Mouse (Mus musculus) urinary bladder, postnatal 10 days (tissue): ENCODE measurements around the gene Cfap161.

Experiments
- DNase-seq: peaks from one replicate; pipeline ENCODE4 v3.0.0; 2022; ENCODE audit warnings: low spot score

Cfap161 gene

DNA sequence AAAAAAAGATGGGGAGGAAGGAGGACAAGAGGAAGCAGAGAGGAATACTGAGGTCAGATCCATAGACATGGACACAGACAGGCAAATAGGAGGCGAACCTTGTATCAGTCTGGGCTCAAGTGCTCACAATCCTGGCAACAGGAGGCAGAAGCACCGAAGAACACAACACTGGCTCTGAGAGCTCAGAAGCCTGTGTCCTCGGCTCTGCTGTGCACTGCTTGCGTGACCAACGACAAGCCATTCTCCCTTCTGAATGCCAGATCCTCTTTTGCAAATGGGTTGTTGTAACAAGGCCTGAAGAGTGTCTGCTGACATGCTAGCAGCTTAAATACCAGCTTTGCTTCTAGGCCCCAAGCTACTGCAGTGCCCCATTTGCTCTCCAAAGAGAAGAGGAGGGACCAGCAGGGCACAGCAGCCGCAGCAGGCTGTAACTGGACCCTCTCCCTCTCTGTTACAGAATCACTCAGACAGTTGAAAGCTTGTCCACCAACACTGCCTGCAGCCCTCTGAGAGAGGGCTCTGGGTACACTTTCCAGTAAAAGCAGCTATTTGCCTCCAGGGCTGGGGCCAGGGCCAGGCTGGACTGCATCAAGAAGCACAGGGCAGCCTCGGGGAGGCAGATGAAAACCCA lies 54.9 kb downstream of the Cfap161 start:
- no peak for DNase-seq

DNA sequence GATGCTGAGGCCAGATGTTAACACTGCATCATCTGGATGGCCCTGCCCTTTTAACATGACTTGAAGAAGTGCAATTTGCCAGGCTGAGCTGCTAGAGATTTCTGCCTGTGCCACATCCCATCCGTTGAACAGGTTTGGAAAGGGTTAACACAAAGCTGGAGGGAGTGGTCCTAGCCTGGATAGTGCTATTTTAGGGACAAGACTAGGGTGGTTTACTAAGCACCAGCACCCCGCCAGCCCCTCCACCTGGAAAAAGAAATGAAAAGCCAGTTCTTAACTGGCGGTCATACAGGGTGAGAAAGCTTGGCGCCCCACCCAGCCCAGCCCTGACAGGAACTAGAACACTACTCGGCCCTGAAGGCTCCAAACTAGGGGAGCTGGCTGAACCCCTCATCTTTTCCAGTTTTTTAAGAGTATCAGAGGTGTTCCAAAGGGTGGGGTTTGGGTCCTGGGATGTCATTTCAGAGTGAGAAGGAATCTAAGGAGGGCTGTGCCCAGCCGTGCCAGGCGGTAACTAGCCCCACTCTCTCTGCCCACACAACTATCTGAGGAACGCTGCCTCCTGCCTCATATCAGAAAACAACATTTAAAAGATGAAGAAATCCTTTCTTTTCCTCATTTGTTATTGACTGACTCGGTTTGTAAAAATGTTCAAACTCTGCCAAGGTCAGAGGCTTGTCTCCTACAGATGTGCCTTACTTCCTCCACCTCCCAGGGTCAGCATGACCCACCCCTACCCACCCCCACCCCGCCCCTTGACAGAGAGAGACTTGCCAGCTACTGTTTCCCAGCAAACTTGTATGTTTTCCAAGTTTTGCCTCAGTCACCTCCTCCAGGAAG lies 55.8 kb downstream of the Cfap161 start:
- DNase-seq: no peak

DNA sequence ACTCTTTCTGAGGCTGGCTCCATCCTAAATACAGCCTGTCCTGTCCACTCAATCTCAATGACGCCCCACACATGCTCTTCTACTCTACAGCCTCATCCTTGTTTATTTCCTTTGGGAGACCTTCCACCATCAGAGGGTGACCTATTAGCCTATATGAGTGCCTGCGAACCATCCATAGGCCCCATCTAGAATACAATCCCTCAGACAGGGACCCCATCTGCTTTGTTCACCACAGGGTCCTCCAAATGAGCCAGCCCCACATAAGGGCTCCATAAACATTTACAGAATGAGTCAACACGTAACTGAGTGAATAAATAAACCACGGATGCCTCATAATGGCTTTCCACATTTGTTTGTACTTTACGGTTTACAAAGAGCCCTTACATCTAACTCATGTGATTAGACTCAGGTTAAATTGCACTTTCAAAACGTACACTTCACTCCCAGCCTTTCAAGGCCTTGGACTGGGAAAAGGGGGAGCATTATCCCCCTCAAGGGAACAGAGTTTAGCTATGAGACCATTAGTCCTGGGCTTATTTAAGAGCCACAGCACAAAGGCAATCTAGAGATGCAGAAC lies 56.7 kb downstream of the Cfap161 start:
- DNase-seq: no peak

DNA sequence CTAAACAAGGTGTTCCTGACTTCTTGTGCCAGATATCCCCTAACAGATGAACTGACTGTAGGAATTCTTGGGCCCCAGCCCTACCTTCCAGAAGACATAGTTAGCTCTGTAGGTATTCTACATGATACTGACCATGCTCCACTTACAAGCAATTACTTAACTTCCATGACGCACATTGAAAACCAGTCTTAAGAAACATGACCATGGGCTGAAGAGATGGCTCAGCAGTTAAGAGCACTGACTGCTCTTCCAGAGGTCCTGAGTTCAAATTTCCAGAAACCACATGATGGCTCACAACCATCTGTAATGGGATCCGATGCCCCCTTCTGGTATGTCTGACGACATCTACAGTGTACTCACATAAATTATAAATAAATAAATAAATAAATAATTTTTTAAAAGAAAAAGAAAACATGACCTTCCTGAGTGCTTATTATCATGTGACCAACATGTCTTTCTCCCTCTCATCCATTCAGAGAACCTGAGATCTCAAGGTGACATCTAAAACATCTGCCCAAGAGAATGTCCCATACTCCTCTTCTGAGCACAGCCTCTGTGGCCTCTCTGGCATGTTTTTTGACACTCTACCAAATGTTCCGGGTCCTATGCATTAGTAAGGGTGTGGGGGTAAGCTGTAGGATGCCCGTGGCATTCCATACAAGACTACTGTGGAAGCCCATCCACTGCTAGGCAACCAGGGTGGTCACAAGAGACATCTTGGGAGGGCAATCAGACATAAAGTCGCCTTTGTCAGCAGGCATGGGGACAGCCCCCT lies 58.2 kb downstream of the Cfap161 start:
- DNase-seq: no peak

DNA sequence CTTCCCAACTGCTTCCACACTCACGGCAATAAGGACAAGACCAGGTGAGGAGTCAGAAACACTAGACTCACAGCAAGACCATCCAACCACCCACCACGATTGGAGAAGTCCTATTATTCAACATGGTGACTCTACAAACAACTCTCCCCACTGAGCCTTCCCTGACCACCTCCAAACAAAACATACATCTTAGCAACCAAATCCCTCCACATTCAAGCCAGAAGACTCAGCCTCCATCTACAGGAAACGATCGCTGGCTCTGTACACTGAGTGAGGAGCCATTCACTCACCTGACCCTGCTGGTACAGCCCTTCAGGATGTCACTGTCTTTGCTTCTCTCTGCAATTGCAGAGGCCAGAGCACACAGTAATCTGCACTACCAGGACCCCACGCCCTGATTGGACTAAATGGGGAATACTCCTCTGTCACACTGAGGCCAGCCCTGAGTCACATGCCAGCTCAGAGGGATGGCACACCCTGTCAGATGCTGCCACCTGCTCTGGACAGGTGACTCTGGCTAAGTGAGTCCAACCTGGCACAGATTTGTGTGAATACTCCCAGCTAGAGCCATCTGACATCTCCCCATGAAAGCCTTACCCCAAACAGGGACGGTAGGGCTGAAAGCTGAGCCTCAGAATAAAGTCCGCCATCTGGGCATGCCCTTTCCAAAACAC lies 59.4 kb downstream of the Cfap161 start:
- DNase-seq: no peak

DNA sequence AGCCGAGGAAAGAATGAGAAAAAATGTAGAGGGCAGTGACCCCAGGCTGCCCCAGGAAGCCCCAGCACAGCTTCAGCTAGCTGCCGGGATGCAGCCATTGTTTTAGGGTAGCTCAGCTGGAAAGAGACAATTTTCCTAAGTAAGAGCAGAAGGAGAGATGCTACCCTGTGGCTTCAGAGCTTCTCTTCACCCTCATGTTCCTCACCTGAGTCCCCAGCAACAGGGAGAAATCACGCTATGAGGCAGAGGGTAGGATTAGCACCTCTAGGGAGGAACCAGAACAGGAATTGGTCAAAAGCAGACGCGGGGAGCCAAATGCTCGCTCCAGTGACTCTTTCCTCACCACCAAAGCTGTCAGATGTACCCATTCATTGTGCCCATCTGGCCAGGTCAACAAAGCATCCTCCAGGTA lies 60.0 kb downstream of the Cfap161 start:
- no peak for DNase-seq

DNA sequence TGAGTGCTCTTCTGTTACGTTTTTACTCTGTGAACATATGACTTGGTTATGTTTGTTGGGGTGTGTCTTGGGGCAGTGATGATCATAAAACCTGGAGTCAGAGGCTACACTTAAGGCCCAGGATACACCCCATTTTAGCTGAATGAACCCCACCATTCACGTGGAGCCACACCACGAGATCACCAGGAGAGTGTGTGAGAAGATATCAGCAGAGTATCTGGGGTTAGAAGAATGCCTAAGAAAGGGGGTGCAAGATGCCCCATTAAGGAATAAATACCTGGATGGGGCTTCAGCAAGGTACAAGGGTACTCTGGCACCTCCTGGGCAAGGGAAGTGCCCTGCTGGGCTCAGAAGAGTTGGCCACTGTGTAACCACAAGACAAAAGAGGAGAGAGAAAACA lies 60.4 kb downstream of the Cfap161 start:
- DNase-seq: no peak

DNA sequence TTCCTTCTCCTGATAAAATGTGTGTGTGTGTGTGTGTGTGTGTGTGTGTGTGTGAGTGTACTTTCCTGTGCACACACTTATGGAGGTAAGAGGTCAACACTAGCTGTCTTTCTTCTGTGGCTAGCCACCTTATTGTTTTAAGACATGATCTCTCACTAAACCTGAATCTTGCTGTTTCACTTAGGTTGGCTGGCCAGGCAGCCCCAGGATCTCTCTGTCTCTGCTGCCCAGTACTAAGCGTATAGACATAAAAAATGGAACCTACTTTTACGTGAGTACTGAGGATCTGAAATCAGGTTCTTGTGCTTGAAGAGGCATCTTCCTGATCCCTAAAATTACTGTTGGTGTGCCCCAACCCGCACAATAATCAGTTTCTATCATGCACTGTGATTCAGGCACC lies 61.9 kb downstream of the Cfap161 start:
- no peak for DNase-seq

DNA sequence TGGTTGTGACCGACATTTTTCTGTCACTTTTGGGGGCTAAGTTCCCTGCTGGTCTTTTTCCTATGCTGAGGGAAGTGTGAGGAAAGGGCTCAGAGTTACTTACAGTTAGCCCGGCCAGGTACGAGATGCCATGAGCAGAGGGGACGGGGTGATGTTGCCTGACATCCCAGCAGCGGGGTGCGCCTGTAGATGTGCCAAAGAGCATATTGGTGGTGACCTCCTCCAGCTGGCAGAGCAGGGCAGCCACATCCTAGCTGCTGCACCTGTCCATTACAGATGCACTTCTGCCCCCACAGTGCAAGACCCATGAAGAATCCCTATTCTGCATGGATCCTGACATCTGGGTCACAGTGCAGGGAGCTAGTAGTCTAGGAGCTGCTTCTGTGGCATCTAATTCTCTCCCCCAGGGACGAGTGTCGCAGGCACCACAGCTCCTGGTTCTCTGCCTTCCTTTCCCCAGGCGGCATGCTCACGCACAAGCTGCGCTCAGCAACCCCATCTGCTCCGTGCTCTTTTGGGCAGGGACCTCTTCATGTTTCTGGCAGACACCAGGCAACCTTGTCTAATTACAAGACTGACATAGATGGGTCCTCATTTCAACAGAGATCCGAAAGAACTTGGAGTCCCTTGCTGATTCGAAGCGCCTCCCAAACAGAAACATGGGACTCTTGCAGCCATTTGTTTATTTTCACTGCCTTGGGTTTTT lies 62.6 kb downstream of the Cfap161 start:
- DNase-seq: no peak

DNA sequence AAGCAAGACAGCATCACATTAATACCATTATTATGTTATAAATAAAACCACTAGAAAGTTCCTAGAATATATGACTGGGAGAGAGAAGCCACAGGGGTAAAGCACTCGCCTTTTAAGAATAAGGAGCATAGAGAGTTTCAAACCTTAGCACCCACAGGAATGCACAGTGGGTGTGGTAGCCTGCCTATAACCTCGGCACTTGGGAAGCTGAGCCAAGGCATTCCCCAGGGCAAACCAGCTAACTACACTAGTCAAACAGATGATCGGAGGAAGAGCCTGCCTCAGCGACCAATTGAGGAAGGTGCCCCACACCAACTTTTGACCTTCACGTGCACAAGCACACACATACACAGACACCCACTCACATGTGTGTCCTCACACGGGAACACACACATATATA lies 63.4 kb downstream of the Cfap161 start:
- no peak for DNase-seq

DNA sequence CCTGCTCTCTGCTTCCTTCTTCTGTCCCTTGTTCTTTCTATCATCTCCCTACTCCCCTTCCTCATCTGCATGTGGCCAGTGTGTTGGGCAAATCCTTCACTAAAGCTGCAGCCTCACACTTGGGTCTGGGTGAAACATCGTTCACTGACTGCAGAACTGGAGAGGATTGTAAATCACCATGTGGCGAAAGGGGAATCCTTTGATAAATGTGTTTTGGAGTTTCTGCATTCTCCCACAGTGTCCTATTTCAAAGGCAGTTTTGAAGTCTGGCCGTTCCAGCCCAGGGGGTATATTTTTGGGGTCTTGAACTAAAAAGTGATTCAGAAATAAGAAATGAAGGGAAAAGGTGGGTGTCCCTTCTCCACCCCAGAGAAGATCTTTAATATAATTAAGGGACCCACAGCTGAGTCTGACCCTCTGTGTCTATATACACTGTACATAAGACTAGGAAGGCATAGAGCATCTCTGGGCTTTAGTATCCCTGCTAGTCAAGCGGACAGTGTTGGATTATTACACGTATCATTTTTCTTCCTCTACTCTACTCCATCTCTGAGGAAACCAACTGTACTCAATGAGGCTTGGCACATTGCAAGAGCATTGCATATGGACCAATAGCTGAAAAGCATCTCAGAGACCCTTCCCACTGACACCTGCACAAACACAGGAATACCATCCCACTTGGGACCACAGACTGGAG lies 67.6 kb downstream of the Cfap161 start:
- no peak for DNase-seq

DNA sequence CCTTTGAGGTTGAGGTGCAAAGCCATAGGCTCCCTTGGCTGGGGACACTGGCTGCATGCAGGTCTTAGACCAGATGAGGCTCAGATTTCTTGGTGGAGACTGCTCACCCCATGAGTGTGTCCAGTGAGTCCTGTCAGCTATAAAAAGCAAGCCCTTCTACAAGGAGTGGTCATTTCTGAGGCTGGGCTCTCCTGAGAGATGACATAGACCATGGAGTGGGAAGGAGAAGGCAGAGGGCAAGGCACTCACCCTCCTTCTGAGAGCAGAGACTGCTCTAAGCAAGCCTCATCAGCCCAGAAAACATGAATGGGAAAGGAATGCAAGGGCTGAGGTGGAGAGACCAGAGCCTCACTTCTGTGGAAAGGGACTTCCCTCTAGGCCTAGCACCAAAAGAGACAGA lies 68.9 kb downstream of the Cfap161 start:
- no peak for DNase-seq

DNA sequence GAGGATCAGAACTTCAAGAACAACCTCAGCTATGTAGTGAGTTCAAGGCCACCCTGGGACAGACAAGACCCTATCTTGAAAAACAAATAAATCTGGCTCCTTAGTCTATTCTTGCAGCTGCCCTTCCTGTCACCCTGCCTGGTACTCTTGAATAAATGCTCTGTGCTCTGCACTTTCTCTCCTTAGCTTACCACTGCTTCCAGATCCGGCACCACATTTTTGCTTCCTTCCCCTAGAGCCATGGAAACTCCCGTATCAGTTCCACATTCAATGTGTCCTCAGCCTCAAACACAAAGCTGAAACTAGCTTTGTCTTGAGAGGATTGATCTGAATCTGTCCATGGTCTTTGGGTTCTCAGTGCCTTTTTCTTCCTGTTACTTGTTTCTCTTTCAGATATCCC lies 70.1 kb downstream of the Cfap161 start:
- no peak for DNase-seq
